Mouse (Mus musculus): ENCODE results near the gene Esrrg.

Esrrg gene

GRCm38 (mm10) chr1:188080261-188080875, 471.8 kb downstream of the Esrrg start:
- peak; percentile 68 for DNase-seq (ENCODE audit: low spot score)

- peak; percentile 56 for DNase-seq (ENCODE audit: low spot score)
Observed at GRCm38 (mm10) chr1:188082665-188083640, 474.4 kb downstream of the Esrrg start.

DNA sequence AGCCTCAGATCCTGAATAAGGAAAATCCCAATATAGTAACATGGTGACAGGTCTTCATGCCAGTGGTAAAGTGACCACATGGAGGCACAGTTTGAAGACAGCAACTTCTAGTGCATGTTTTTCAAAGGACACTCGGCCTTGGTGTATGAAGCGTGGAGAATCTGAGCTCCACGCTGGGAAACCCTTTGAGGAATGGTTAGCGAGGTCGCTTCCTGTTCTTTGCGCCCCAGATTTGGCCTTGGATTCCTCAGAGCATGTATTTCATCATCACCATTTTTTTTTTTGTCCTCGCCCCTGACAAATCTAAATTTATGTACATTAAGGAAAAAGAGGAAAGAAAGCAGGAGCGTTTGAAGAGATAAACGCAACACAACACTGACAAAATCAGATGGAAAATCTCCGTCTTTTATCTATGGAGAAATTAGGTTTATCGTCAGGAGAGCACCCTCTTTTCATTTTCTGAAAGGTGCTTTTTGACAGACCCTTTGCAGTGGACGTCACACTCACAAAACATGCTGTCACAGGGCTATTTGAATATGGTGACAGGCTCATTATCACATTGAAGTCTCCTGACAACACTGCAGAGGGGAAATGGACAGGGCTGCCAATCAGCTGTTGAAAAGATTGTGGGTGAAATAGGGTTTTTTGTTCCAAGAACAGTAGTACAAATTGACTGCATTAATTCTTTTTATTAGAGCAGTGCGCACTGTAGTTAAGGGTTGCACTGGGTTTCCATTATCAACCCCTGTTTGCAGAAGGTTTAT, 476.7 kb downstream of the Esrrg start:
- DNase-seq (ENCODE audit: low spot score), result no peak

- no peak for DNase-seq (ENCODE audit: low spot score)
Observed at GRCm38 (mm10) chr1:188093724-188094123, 485.1 kb downstream of the Esrrg start.

DNA sequence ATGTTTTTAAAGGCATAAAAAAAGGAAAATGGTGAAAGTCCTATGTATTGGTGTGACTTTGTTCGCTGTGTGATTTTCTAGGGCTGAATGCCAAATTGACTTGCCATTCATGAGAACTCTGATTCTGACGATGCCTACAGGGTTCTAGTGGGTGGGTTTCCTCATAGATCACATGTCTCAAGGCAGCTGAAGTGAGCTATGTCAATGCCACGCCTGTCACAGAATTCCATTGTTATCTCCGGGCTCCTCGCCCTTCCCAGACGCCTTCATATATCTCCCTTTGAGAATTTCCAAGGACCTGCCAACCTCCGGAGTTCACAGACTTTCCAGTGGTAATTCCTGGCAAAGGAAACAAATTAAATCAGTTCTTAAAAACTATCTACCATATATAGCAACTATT, 493.2 kb downstream of the Esrrg start:
- no peak for DNase-seq (ENCODE audit: low spot score)

GRCm38 (mm10) chr1:188103179-188103578, 494.6 kb downstream of the Esrrg start:
- DNase-seq (ENCODE audit: low spot score), result no peak

DNA sequence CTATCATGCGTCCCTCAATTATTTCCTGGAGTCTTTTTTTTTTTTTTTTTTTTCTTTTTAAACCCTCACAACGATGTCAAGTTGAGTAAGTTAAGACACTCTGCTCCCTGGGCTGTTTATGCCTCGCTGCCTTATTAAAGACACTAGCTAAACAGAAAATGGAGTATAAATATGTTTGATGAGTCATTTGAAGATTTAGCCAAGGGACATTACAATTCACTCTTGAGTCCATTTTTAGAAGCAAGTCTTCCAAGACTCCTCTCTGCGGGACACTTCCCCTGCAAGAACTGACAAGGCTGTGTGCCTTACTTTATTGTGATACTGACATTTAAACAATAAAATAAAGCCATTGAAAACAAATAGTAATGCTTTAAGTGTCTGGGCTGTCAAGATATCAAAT, 496.9 kb downstream of the Esrrg start:
- DNase-seq (ENCODE audit: low spot score), result no peak

DNA sequence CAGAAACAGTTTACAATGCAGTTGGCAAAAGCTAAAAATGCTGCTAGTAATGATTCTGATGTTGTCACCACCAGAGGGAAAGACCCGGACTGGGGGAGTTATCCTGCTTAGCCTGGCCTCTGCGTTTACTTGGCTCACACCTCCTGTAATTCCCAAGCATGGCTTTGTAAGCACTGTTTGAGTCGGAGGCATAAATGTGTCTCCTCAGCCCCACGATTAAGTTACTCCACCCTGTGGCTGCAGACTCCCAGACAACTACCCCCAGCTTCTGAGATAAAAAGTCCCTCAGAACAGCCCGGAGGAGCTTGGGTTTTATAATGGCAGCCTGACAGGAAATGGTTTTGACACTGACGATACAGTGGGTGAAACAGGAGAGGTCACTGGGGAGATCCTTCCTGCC, 499.4 kb downstream of the Esrrg start:
- no peak for DNase-seq (ENCODE audit: low spot score)

DNA sequence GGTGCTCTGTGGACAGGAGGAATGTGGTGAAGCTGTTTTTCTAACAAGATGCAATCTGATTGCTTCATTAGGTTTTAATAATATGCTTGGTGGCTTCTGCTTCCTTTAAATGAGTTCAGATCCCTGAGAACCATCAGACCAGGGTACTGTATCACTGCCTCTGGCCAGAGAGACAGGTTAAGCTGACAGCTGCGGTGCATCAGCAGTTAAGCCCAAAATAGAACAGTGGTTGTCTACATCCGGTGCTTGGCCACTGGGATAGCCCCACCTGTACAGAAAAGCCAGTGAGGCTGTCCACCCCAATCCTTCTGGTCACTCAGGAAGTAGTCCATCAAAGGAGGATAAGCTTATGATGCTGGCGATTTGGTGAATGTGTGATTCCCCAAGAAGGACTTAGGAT, 503.0 kb downstream of the Esrrg start:
- DNase-seq (ENCODE audit: low spot score), result no peak

- DNase-seq (ENCODE audit: low spot score), result no peak
Observed at GRCm38 (mm10) chr1:188113240-188113639, 504.6 kb downstream of the Esrrg start.

DNA sequence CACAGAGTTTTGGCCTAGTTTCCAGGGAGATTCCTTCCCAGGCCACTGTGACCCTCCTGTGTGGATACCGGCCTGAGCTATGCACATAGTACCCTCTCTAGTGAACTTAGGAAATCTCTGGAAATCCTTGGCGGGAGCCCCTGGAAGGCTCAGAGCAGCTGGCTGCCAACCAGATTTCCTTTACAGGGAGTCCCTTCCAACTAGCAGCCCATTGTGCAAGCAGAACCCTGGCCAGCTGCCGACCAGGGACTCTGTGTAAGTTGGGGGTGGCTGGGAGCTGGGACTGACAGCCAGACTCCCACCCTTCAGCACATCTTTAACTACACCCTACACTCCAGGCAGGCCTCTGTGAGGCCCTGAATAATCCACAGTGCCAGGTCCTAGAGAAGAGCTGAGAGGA, 509.5 kb downstream of the Esrrg start:
- no peak for DNase-seq (ENCODE audit: low spot score)

DNA sequence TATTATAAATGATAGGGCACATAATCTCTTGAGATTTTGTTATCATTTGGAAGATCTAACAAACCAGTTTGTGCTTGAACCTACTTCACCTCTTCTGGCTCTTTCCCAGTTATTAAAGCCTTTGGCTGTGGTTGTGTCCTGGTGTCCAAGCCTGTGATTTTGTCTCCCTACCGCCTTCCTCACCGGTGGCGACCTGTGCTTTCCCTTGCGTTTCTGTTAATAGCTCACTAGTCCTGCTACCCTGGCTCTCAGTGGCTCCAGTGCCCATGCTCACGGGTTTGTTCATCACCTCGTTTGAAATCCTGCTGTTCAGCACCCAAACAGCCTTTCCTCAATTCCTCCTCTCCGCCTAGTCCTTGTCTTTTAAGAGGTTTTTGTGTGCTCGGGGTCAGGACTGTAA, 511.2 kb downstream of the Esrrg start:
- no peak for DNase-seq (ENCODE audit: low spot score)

DNA sequence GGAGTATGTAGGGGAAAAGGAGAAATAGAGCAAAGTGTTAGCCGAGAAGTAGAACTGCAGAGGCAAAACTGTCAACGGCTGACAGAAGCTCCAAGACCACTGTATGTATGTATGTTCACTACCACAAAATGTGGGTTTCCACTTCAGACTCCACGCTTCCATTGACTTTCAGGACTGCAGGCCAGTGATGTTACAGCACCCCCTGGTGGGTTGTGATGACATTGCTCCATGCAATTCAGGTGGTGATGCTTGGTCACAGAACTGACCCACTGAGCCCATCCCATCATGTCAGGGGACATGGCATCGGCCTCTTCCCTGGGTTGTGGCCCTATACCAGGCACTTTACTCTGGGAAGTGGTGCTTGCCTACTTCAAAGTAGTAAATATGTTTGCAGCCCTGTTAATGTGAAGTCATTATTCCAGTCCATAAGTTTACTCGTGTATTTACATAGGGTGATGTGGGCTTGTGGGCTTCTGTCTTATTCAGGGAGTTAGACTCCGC, 517.0 kb downstream of the Esrrg start:
- peak; percentile 24 for DNase-seq (ENCODE audit: low spot score)

- DNase-seq (ENCODE audit: low spot score), result no peak
Observed at GRCm38 (mm10) chr1:188136126-188136525, 527.5 kb downstream of the Esrrg start.

DNA sequence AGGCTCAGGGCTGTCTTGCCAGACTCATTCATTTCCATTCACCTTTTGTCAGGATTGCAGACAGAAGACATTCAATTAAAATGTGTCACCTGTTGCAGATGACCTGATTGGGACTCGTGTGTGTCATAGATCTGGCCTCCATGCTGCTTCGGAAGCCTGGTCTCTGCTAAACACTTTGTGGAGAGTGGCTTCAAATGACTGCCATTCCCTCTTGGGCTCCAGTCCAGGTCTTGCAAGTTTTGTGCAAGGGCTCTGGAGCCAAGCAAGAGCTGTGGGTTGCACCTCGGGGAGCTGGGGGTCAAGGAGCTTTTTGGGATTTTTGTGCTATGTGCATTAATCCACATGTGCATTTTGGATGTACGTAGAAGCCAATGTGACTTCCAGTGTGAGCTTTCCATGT, 530.9 kb downstream of the Esrrg start:
- no peak for DNase-seq (ENCODE audit: low spot score)

GRCm38 (mm10) chr1:188140221-188140620, 531.6 kb downstream of the Esrrg start:
- no peak for DNase-seq (ENCODE audit: low spot score)

DNA sequence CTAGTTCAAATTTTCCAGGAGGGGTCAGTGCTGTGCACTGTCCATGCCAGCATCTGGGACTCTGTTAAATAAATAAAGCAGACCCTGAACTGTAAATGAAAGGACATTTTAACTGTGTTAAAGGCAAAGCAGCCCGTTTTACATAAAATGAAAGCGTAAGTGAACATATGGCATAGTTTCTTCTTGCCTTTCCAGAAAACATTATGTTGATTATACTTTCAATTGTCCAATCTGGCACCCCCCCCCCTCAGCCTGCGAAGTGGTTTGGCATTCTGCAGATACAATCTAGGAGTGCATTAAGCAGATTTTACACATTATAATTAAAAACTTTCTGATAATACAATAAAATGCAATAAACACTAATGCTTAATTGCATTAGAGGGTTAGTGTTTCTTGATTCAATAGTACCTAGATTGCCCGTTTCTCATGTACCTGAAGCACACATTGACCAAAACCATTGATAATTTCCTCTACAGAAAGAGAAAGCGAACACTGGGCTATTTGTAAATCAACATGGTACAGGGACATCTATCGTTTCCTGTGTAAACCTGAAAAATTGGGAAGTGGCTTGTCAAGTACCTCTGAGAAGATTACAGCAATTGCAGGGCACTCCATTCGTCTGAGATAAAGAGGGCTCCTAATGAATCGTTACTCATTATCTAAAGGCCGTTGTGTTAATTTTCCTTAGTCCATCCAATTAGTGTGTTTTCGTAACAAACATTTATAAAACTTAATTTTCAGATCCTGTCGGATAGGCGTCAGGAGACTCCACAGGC, 539.0 kb downstream of the Esrrg start:
- DNase-seq (ENCODE audit: low spot score), result no peak

- peak; percentile 11 for DNase-seq (ENCODE audit: low spot score)
Observed at GRCm38 (mm10) chr1:188151066-188151465, 542.5 kb downstream of the Esrrg start.

DNA sequence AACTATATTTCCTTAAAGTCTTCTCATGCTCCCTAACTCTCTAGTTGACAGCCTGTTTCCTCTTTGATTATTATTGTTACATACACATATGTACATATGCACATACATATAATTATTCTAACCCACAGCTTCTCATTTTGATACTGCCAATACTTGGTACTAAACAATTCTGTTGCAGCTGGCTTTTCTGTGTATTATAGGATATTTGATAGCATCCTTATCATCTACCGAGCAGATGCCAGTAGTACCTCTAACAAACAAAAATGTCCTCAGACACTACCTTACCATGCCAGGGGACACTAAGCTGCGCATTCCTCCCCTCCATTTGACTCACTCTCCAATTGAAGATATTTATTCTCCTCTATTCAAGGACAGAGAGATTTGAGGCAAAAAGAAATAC, 543.4 kb downstream of the Esrrg start:
- no peak for DNase-seq (ENCODE audit: low spot score)

GRCm38 (mm10) chr1:188153665-188154064, 545.1 kb downstream of the Esrrg start:
- no peak for DNase-seq (ENCODE audit: low spot score)

- DNase-seq (ENCODE audit: low spot score), result peak; percentile 28
Observed at GRCm38 (mm10) chr1:188154466-188155110, 546.0 kb downstream of the Esrrg start.

Measured in embryo, embryonic 10 days (tissue).